Mouse (Mus musculus) left cerebral cortex, postnatal 10 days (tissue): Measurements from ENCODE around the gene Wdr27. TPM values are rescaled to one million over a fixed set of nuclear protein-coding genes. Genes with fewer than 3 reads are reported as not detected.
"Not testable (repeated sequence)": the region's sequence is repeated elsewhere in the genome, so short reads cannot be mapped to it uniquely, and the experiment has no call there.

Experiments used
- DNase-seq, 2 experiments: peaks; one replicate each; pipeline ENCODE4 v3.0.0; 2021 to 2022; ENCODE audit warnings: low spot score in 2 of 2, mixed read lengths in 1 of 2; ENCODE audit errors: extremely low spot score in 1 of 2
- intact Hi-C: fragments of 180-260 bp; cut with DNase I; formaldehyde crosslinking; loops from one replicate; pipeline ENCODE4 v1.15.1; 2025
- total RNA-seq, 2 experiments: library from RNA; stranded (reverse); gene quantifications; 2 replicates each; pipeline ENCODE4 v1.2.3; 2021

Wdr27 gene
- total RNA-seq, 2 experiments from 2014 or later, result 3.6 to 4.6 TPM

- intact Hi-C loops, result no loop called here
- DNase-seq, result no peak
These were observed 6.9 kb downstream of the Wdr27 start for GRCm38 (mm10) chr17:14935841-14936605.

GRCm38 (mm10) chr17:14935280-14935679, 7.7 kb downstream of the Wdr27 start:
- DNase-seq, intact Hi-C loops: not testable (repeated sequence)

- DNase-seq, result no peak
- intact Hi-C loops, result no loop called here
These were observed 11.5 kb downstream of the Wdr27 start for GRCm38 (mm10) chr17:14931469-14931868.

- intact Hi-C loops, result no loop called here
- DNase-seq, result no peak
These were observed 12.3 kb downstream of the Wdr27 start for GRCm38 (mm10) chr17:14930697-14931096.

GRCm38 (mm10) chr17:14928631-14929030, 14.3 kb downstream of the Wdr27 start:
- intact Hi-C loops, result no loop called here

GRCm38 (mm10) chr17:14927644-14928218, 15.2 kb downstream of the Wdr27 start:
- DNase-seq, result no peak
- intact Hi-C loops, result no loop called here

More at GRCm38 (mm10) chr17:14928631-14929030, 14.3 kb downstream of the Wdr27 start:
- DNase-seq, result no peak

- intact Hi-C loops, result no loop called here
- DNase-seq, result no peak
These were observed 21.4 kb downstream of the Wdr27 start for GRCm38 (mm10) chr17:14921582-14921981.

GRCm38 (mm10) chr17:14917866-14918265, 25.1 kb downstream of the Wdr27 start:
- intact Hi-C loops, result no loop called here
- DNase-seq, result no peak

- intact Hi-C loops, result no loop called here
- no peak for DNase-seq
These were observed 28.6 kb downstream of the Wdr27 start for GRCm38 (mm10) chr17:14914401-14914800.

- DNase-seq, result no peak
- intact Hi-C loops, result no loop called here
These were observed 30.0 kb downstream of the Wdr27 start for GRCm38 (mm10) chr17:14912981-14913380.

GRCm38 (mm10) chr17:14912420-14912819, 30.5 kb downstream of the Wdr27 start:
- intact Hi-C loops, result no loop called here
- no peak for DNase-seq

GRCm38 (mm10) chr17:14910771-14911170, 32.2 kb downstream of the Wdr27 start:
- intact Hi-C loops, result no loop called here
- no peak for DNase-seq

GRCm38 (mm10) chr17:14909331-14909730, 33.6 kb downstream of the Wdr27 start:
- intact Hi-C loops, result loop anchor here (5.0 kb wide), 1 partner anchor 677 kb away; no protein-coding TSS in a partner anchor
- DNase-seq, result no peak

- DNase-seq, result no peak
- intact Hi-C loops, result loop anchor here (5.0 kb wide), 1 partner anchor 675 kb away; no protein-coding TSS in a partner anchor
These were observed 35.8 kb downstream of the Wdr27 start for GRCm38 (mm10) chr17:14907136-14907535.

- intact Hi-C loops, result loop anchor here (5.0 kb wide), 1 partner anchor 674 kb away; no protein-coding TSS in a partner anchor
- no peak for DNase-seq
These were observed 36.3 kb downstream of the Wdr27 start for GRCm38 (mm10) chr17:14906611-14907010.

GRCm38 (mm10) chr17:14904637-14905265, 38.2 kb downstream of the Wdr27 start:
- peak; percentile 66 to 83 for DNase-seq
- intact Hi-C loops, result loop anchor here (1.0 to 5.0 kb wide), 3 partner anchors 358 to 672 kb away; no protein-coding TSS in a partner anchor

GRCm38 (mm10) chr17:14904206-14904605, 38.8 kb downstream of the Wdr27 start:
- intact Hi-C loops, result loop anchor here (2.0 kb wide), 1 partner anchor 357 kb away; no protein-coding TSS in a partner anchor
- no peak for DNase-seq

GRCm38 (mm10) chr17:14903212-14903611, 39.7 kb downstream of the Wdr27 start:
- intact Hi-C loops, result no loop called here
- no peak for DNase-seq

GRCm38 (mm10) chr17:14898972-14899371, 44.0 kb downstream of the Wdr27 start:
- DNase-seq, result no peak
- intact Hi-C loops, result no loop called here

GRCm38 (mm10) chr17:14895058-14895457, 47.9 kb downstream of the Wdr27 start:
- DNase-seq, intact Hi-C loops: not testable (repeated sequence)
